Mouse (Mus musculus) c-Kit-positive CD71-positive TER-119-positive erythroid progenitor cells, embryonic 14.5 days (primary cell): Measurements from ENCODE around the gene Sytl3.
A peak's percentile ranks its signal among the peaks of the same experiment; 100 is the strongest.

ENCODE experiments used
- DNase-seq: peaks from one replicate; pipeline ENCODE4 v3.0.0-alpha.2; 2013; ENCODE audit warnings: low spot score

The Sytl3 gene

DNA sequence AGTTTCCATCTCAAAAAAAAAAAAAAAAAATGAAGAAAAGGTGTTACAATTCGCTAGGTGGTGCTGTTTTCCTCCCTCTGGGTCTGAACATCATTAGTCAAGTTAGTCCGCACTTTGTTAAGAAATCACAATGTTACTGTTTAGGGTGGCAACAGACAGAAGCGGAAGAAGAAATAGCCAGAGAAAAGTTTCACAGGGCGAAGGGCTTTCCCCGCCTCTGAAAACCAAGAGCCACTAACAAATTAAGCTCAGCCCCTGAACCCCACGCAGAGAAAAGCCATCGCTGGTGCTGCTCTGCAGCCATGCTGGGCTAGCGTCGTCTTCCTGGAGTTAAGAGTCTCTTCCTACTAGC, 119.4 kb downstream of the Sytl3 start:
- peak; percentile 59 for DNase-seq

DNA sequence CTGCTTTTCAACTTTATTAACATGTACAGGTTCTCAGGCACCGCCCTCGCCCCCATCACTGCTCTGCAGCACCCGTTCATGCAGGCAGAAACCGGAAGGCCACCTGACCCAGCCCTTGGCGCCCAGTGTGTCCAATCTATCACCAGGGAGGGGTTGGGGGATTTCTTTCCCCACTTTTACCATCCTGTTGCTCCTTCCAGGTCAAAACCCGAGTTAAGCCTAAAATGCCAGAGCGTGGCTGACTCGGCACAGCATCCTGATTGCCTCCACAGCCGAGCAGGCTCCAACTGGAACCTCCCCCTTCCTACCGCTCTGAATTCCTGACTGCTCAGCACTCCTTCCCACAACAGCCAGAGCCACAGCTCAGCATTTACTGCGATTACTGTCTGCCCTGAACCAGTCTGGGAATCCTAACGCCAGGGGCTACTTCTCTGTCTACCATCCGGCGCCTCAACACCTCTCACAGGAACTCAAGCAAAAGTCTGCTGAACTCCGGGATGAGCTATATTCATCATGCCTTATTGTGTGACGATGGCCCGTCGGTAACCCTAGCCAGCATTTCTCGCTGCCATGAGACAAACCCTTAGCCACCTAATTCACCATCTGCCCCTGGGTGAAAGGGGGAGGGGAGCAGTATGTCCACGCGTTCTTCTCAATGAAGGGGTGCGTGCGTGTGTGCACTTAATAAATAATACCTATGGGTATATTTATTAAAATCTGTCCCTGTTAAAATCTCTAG, 120.0 kb downstream of the Sytl3 start:
- peak; percentile 37 for DNase-seq

DNA sequence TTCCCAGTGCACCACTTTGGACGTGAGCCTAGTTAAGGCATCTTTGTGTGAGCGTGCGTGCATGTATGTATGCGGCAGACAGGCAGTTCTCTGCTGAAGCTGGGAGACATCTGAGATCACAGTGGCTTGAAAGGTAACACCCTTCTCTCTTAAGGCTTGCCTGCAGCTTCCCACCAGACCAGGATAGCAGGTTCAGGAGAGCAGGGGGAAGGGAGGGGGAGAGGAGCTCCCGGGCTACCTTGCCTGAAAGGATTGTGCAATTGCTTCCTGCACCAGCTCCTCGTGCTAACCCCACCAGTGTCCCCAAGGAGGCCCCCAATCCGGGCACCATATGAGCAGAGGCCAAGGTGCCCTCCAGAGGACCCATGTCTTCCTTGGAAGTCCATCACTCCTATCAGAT, 120.7 kb downstream of the Sytl3 start:
- peak; percentile 36 for DNase-seq

DNA sequence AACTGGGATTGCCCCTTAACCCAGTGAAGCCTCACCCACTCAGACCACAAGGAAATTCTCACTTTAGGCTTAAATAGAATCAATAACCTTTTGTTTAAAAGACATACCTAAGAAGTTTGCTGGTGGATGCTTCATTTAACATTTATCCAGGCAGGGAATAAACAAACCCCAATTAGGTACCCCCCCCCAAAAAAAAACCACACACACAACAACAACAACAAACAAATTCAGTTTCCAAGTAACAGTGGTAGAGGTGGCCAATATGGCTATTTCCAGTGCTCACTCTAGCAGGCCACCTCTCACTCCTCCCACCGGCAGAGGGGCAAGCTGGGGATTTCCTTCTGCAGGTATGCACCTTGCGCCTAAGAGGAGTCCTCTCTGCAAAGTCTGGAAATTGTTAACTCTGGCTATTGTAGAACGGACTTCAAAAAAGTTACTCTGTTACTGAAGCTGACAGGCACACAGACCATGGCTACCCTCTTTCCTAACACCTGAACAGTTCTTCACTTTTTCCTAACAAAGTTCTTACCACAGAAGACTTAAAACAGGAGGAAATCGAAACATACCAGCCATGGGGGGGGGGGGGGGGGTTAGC, 121.7 kb downstream of the Sytl3 start:
- DNase-seq, result no peak

DNA sequence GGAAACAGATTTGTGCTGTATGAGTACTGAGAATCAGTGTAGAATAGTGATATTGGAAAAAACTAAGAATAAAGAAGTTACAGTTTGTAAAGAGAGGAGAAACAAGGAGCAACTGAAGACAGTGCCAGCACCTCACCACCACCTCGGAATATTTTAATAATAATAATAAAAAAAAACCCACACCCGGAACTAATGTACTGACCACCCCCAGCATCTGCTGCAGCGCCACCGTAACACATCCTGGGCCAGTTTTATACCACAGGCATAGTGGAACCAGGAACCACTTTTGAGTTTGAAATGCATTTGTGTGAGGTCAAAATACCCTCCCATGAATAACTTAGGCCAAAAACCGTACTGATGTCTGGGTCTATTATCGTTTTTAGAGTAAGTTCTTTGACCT, 122.4 kb downstream of the Sytl3 start:
- no peak for DNase-seq

DNA sequence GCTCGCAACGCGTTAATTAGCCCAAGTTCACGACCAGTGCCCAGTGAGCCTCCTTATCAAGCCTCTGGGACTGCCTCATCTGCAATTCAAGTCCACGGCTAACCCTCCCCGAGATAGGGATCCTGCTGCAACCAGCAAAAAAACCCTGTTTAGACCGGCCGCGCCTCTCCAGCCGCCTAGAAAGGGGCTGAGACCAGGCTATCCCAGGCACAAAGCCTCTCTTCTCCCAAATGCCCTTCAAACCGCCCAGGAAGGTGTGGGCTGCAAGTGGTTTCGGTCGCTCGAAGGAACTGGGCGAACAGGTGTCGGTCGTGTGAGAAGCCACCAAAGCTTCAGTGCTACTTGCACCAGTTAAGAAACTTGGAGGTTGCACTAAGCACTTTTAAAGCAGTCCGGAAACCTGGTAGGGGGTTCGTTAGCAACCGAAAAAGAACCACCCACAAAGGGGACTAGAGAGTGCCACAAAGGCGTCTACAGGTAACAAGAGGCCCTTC, 123.2 kb downstream of the Sytl3 start:
- peak; percentile 70 for DNase-seq

DNA sequence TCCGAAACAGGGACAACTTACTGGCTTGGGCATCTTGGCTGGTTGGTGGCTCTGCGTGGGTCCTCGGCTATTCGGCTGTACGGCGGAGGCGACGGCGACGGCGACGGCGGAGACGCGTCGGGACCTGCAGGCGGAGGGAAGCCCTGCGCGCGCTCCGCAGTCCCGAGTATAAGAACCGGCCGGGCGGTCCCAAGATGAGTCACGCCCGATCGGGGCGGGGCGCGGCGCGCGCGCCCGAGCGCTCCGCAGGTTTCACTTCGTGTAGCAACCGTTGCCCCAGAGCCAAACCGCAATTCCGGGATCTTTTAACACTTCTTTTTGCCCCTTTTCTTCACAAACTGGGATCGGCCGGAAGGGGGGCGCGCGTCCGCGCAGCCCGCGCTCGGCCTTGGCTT, 123.7 kb downstream of the Sytl3 start, which contains the start of gene Ezr:
Ezr (minus strand) TSS at position 174 of the 395 bp plus-strand sequence.
- DNase-seq, result peak; percentile 86

DNA sequence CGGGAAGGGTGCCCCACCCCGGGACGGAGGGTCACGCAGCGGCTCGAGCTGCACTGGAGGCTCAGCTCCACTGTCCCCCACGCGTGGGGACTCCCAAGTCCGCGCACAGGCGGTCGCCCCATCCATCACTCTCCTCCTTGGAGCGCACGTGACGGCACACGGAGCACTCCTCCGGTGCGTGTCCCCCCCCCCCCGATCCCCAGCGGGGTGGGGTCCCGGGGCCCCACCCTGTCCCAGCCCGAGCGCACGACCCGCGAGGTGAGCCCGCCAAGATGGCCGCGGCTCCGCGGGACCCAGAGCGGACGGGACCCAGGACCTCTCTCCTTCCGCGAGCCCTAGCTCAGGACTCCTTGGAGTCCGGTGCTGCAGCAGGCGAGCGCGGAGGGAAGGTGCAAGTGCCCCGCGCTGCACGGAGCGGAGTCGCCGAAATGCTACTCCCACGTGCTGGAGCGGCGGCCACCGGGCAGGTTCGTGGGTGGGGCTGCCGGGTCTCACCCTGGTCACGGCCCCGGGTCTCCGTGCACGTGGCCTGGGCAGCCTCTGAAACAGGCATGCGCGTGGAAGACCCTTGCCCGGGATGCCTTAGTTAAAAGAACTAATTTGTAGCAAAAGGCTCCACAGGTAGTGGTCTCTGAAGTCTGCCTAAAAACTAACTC, 124.2 kb downstream of the Sytl3 start:
- peak; percentile 53 for DNase-seq

DNA sequence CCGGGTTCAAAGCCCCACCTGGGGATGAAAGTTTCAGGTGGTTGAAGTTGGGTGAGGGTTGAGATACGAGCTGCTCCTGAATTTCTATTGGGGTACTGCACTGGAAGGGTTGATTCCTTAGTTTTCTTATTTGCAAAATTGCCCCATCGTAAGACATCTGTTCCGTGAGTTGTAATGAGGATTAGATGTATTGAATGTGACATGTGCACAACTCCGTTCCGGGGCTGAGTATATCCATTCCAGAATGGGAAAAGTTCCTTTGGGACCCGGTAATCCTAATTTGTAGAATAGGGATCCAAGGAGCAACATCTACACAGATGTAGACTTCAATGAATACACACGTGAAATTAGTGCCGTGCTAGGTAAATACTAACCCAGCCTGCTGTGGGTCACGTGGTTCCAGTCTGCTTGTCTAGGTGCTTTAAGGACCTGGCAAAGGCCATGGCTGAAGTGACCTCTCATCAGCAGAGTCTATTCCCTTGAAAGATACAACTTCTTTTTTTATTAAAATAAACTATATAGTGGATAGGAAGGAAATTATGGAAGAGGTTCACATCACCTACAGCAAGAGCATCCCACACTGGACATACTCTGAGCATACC, 125.0 kb downstream of the Sytl3 start:
- DNase-seq, result no peak

DNA sequence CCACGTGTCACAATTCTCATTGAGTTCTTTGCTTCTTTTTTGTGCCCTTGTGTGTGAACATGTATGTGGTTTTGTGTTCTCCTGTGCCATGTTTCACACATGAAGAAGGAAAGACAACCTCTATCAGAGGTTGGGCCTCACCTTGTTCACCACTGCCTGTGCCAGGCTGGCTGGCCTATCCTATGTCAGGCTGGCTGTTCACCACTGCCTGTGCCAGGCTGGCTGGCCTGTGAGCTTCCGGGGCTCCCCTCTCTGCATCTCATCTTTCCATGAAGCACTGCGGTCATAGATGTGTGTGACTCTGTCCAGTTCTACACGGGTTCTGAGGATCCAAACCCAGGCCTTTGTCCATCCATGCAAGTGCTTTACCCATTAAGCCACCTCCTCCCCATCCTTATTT, 128.3 kb downstream of the Sytl3 start:
- DNase-seq, result no peak
